8 mouse cellular contexts compared by ENCODE assay signal in genomic region chr4:106127641-106128040, GRCm38 (mm10).
A peak's percentile ranks its signal among the peaks of the same experiment; 100 is the strongest.
DNase-seq lines count a peak whose midpoint lies in the region; ATAC-seq and TF ChIP-seq lines count a peak whose summit lies in the region.

No protein-coding gene starts in this region.

- peaks cover 7% of the 10 kb centered on the region; the same call in 1 of the 2 replicates for H3K4me1 ChIP-seq in heart, embryonic 10.5 days
- H3K4me1 ChIP-seq in limb, embryonic 11.5 days (ENCODE audit: control insufficient read depth, insufficient read depth, low read length): peaks cover 13% of the 10 kb centered on the region; the same call in 1 of the 2 replicates
- no peaks in the 10 kb centered on the region; the same call in 1 of the 2 replicates for H3K4me1 ChIP-seq in stomach, postnatal 0 days (replicated peaks; ENCODE audit: control insufficient read depth, insufficient read depth)

- ATAC-seq in limb, embryonic 11.5 days (ENCODE audit: insufficient number of reproducible peaks, low FRiP score, low TSS enrichment, low read depth): no peak
- no peak for ATAC-seq in stomach, postnatal 0 days (ENCODE audit: low FRiP score, low TSS enrichment)

- 52% methylated on average over 7 of the region's 7 CpGs for WGBS in heart, embryonic 10.5 days
- 66% methylated on average over 7 of the region's 7 CpGs for WGBS in limb, embryonic 11.5 days
- 55% methylated on average over 7 of the region's 7 CpGs for WGBS in stomach, postnatal 0 days

- no peaks in the 10 kb centered on the region for H3K27me3 ChIP-seq in heart, embryonic 10.5 days (ENCODE audit: insufficient read depth, poor library complexity, severe bottlenecking)
- H3K27me3 ChIP-seq in limb, embryonic 11.5 days (ENCODE audit: control insufficient read depth, insufficient read depth, low read length): no peaks in the 10 kb centered on the region
- no peaks in the 10 kb centered on the region for H3K27me3 ChIP-seq in stomach, postnatal 0 days (ENCODE audit: control insufficient read depth, insufficient read depth, low read length)

- TF ChIP-seq EP300 in stomach, postnatal 0 days (optimal IDR thresholded peaks at IDR 0.05): no peak

- no peak overlapping the region for H3K27ac ChIP-seq in heart, embryonic 10.5 days
- H3K27ac ChIP-seq in limb, embryonic 11.5 days (replicated peaks; ENCODE audit: low read depth, low read length): no peak overlapping the region
- 0 out of 2 replicates have a peak overlapping the region, but pooled peaks have one; percentile 45 for H3K27ac ChIP-seq in stomach, postnatal 0 days (replicated peaks)

- peak; percentile 11 to 60 for DNase-seq in heart, adult 18-20 months
- no peak for DNase-seq in heart, embryonic 10.5 days (ENCODE audit: low spot score)
- DNase-seq in ovary, postnatal 14 days (ENCODE audit: low spot score): peak; percentile 34
- no peak for DNase-seq in ovary, postnatal 36 days (ENCODE audit: low spot score)
- DNase-seq in c-Kit-positive CD71-positive TER-119-negative erythroid progenitor cells, embryonic 14.5 days (ENCODE audit: low read depth): peak; percentile 15
- DNase-seq in limb, embryonic 11.5 days (ENCODE audit: low spot score): peak; percentile 46
- DNase-seq in stomach, postnatal 0 days (ENCODE audit: low spot score): no peak
- no peak for DNase-seq in adipocyte (ENCODE audit: low spot score)

- H3K9me3 ChIP-seq in heart, embryonic 10.5 days: no peaks in the 10 kb centered on the region
- no peaks in the 10 kb centered on the region for H3K9me3 ChIP-seq in limb, embryonic 11.5 days (ENCODE audit: control insufficient read depth, low read length)
- H3K9me3 ChIP-seq in stomach, postnatal 0 days (ENCODE audit: control insufficient read depth, low read length): no peaks in the 10 kb centered on the region

- no peak overlapping the region for H3K4me3 ChIP-seq in heart, embryonic 10.5 days
- H3K4me3 ChIP-seq in limb, embryonic 11.5 days (ENCODE audit: low read depth, low read length): no peak overlapping the region
- no peak overlapping the region for H3K4me3 ChIP-seq in stomach, postnatal 0 days (ENCODE audit: low read depth, low read length)

- H3K36me3 ChIP-seq in heart, embryonic 10.5 days: no peaks in the 10 kb centered on the region
- H3K36me3 ChIP-seq in limb, embryonic 11.5 days (ENCODE audit: control insufficient read depth, insufficient read depth, low read length): no peaks in the 10 kb centered on the region
- no peaks in the 10 kb centered on the region for H3K36me3 ChIP-seq in stomach, postnatal 0 days (ENCODE audit: control insufficient read depth, insufficient read depth, low read length)

- no peak overlapping the region for H3K4me2 ChIP-seq in limb, embryonic 11.5 days (ENCODE audit: low read depth, severe bottlenecking)
- no peak overlapping the region for H3K4me2 ChIP-seq in stomach, postnatal 0 days (replicated peaks; ENCODE audit: low read depth)

- TF ChIP-seq CTCF in stomach, postnatal 0 days (IDR thresholded peaks at IDR 0.05; ENCODE audit: low read depth): peak; percentile 74

- no peak overlapping the region for H3K9ac ChIP-seq in limb, embryonic 11.5 days (ENCODE audit: low read length)
- no peak overlapping the region for H3K9ac ChIP-seq in stomach, postnatal 0 days (ENCODE audit: low read length)

Comparison
In these comparisons a context has a peak if more than half of its experiments do, and no peak if none do; other contexts are left out.
1. DNase-seq: peak in heart, adult 18-20 months (2 of 2), ovary, postnatal 14 days (single experiment), c-Kit-positive CD71-positive TER-119-negative erythroid progenitor cells, embryonic 14.5 days (single experiment) and limb, embryonic 11.5 days (single experiment); none in heart, embryonic 10.5 days (single experiment), ovary, postnatal 36 days (single experiment), stomach, postnatal 0 days (single experiment) and adipocyte (single experiment).